Mouse (Mus musculus): ENCODE results near the gene Hes5.

- TF ChIP-seq POLR2A (IDR thresholded peaks at IDR 0.05; ENCODE audit: borderline replicate concordance, extremely low read depth, low read depth, low read length) (no peak), CTCF (IDR thresholded peaks at IDR 0.05; ENCODE audit: insufficient read depth, low read length) (no peak)
Observed at GRCm38 (mm10) chr4:154949589-154949982, 11.1 kb upstream of the Hes5 start.
